Mouse (Mus musculus) embryonic facial prominence, embryonic 13.5 days (tissue): ENCODE measurements around the gene Lsm11. TPM values are rescaled to one million over a fixed set of nuclear protein-coding genes. Genes with fewer than 3 reads are reported as not detected.

Experiments used
- ATAC-seq: fragments of 200-750 bp; cut with Nextera tagmentation; 2 replicates; pipeline ENCODE4 v1.8.0; 2017; ENCODE audit warnings: low read depth; ENCODE audit not compliant: insufficient number of reproducible peaks, insufficient read depth, low FRiP score, low TSS enrichment
- H3K27ac ChIP-seq: fragments of 300-500 bp; sonication (generic); 2 replicates; pipeline ENCODE4 v1.5.1; 2015; ENCODE audit warnings: moderate library complexity, mild to moderate bottlenecking, inconsistent platforms
- H3K27me3 ChIP-seq: fragments of 300-500 bp; sonication (generic); 2 replicates; pipeline ENCODE4 v1.6.1; 2015; ENCODE audit warnings: mild to moderate bottlenecking, inconsistent platforms
- H3K36me3 ChIP-seq: fragments of 300-500 bp; sonication (generic); 2 replicates; pipeline ENCODE4 v1.6.1; 2015; ENCODE audit warnings: mild to moderate bottlenecking, inconsistent platforms
- H3K4me1 ChIP-seq: fragments of 300-500 bp; sonication (generic); 2 replicates; pipeline ENCODE4 v1.6.1; 2015; ENCODE audit warnings: inconsistent platforms
- H3K4me2 ChIP-seq: fragments of 300-500 bp; sonication (generic); 2 replicates; pipeline ENCODE4 v1.6.1; 2015; ENCODE audit warnings: moderate library complexity, mild to moderate bottlenecking, inconsistent platforms
- H3K4me3 ChIP-seq: fragments of 300-500 bp; sonication (generic); 2 replicates; pipeline ENCODE4 v1.5.1; 2015; ENCODE audit warnings: mild to moderate bottlenecking, inconsistent platforms
- H3K9ac ChIP-seq: fragments of 300-500 bp; sonication (generic); 2 replicates; pipeline ENCODE4 v1.6.1; 2015; ENCODE audit warnings: mild to moderate bottlenecking, inconsistent platforms
- H3K9me3 ChIP-seq: fragments of 300-500 bp; sonication (generic); 2 replicates; pipeline ENCODE4 v1.6.1; 2016; ENCODE audit warnings: inconsistent platforms
- WGBS: fragments of 180-500 bp; shearing (Covaris S2); methylation state at CpG from one replicate; pipeline ENCODE4 v1.1.7; 2015; ENCODE audit warnings: mixed read lengths; 5-methylcytosine and 5-hydroxymethylcytosine counted together
- polyA plus RNA-seq: library from polyadenylated mRNA; unstranded; fragments of >200 nt; fragmentation: Nextera tagmentation; extraction: Ambion mirVana; gene quantifications from 2 replicates; pipeline ENCODE4 v1.2.1, GENCODE M21; 2015

Lsm11 gene
- 5.4 and 7.0 TPM in 2 replicates for polyA plus RNA-seq

DNA sequence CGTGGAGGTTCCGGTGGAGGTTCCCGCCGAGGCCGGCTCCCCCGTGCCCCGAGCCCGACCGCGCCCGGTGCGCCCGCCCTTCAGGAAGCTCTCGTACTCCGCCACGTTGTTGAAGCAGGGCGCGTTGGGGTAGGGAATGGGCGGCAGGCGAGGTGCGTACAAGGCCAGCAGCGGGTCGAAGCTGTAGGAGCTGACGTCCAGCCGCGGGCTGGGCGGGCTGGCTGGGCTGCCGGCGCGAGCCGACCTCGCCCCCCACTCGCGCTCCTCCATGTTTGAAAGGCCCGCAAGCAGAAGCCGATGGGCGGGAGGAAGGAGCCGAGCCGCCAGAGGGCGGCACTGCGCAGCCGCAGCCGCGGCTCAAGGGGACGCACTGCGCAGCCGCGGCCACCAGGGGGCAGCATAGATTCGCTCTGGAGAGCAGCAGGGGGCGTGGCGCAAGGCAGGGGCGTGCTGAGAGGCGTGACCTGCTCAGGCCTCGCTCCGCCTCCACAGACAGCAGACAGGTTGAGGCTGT is at the start of gene Lsm11:
Gene Lsm11 (minus strand): TSS at position 293 of the 514 bp plus-strand sequence.
- H3K4me3 ChIP-seq: peak within 1 kb of the TSS; percentile 90
- H3K4me1 ChIP-seq: peaks cover 12% of the 10 kb centered on the region
- under 1% methylated on average over 48 of the region's 55 CpGs for WGBS
- peak; percentile 86 for ATAC-seq
- peak within 1 kb of the TSS; percentile 57; the same call in 1 of the 2 replicates for H3K27ac ChIP-seq
- H3K9me3 ChIP-seq: no peaks in the 10 kb centered on the region
- peak within 1 kb of the TSS; percentile 87 for H3K4me2 ChIP-seq
- peak within 1 kb of the TSS; percentile 89 for H3K9ac ChIP-seq
- H3K36me3 ChIP-seq: peaks cover 22% of the 10 kb centered on the region
- H3K27me3 ChIP-seq: no peaks in the 10 kb centered on the region

DNA sequence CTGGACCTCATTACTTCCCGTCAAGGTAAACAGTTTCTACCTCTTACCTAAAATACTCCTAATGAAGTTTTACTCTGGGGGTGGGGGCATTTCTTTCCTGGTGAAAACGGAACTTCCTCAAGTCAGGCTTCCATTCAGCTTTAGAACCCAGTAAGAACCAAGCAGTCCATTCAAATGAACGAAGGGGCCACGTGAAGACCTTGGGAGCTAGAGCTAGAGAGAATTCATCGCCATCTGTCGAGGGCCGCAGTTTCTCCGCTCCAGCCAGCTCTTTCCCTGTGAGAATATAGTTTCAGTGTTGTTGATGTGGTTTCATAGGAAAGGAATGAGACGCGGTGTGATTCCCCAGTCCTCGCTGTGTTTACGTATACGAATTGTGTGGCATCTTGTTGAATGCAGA is 47.4 kb upstream of the Lsm11 start:
- peak overlapping the region; percentile 61 for H3K9ac ChIP-seq
- WGBS: 49% methylated on average over 13 of the region's 13 CpGs
- no peaks in the 10 kb centered on the region for H3K9me3 ChIP-seq
- no peak overlapping the region for H3K27ac ChIP-seq
- no peaks in the 10 kb centered on the region for H3K36me3 ChIP-seq
- peak overlapping the region; percentile 29 for H3K4me3 ChIP-seq
- H3K4me2 ChIP-seq: peak overlapping the region; percentile 61
- peaks cover 5% of the 10 kb centered on the region; the same call in 1 of the 2 replicates for H3K27me3 ChIP-seq
- ATAC-seq: no peak
- H3K4me1 ChIP-seq: peaks cover 3% of the 10 kb centered on the region; the same call in 1 of the 2 replicates

DNA sequence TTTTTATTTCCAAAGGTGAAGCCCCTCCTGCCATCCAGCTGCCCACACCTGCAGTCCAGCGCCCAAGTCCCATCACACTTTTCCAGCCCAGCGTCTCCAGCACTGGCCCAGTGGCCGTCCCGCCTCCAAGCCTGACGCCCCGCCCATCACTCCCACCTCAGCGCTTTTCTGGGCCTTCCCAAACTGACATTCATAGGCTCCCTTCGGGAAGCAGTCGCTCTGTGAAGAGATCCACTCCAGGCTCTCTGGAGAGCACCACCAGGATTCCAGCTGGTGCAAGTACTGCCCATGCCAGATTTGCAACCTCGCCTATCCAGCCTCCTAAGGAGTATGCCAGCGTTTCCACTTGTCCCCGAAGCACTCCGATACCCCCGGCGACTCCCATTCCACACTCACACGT is 46.9 kb upstream of the Lsm11 start:
- Histone ChIP-seq H3K4me3 (peak overlapping the region; percentile 29), H3K27ac (no peak overlapping the region), H3K36me3 (no peaks in the 10 kb centered on the region), H3K9ac (peak overlapping the region; percentile 61), H3K27me3 (peaks cover 5% of the 10 kb centered on the region; the same call in 1 of the 2 replicates), H3K4me2 (peak overlapping the region; percentile 61), H3K4me1 (peaks cover 3% of the 10 kb centered on the region; the same call in 1 of the 2 replicates), H3K9me3 (no peaks in the 10 kb centered on the region)
- 12% methylated on average over 16 of the region's 16 CpGs for WGBS
- no peak for ATAC-seq

DNA sequence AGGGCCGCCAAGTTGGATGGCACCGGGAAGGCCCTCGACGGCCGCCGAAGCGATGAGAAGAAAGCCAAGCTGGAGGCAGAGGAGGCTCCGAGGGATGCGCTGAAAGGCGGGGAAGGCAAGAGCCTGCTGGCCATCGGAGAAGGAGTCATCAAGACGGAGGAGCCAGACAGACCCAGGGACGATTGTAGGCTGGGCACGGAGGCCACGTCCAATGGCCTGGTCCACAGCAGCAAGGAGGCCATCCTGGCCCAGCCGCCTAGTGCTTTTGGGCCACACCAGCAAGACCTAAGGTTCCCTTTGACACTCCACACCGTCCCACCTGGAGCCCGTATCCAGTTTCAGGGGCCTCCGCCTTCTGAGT is 36.1 kb upstream of the Lsm11 start:
- Histone ChIP-seq H3K27me3 (peaks cover 4% of the 10 kb centered on the region; the same call in 1 of the 2 replicates), H3K9me3 (peaks cover 6% of the 10 kb centered on the region), H3K4me2 (peak overlapping the region; percentile 81), H3K27ac (peak overlapping the region; percentile 39), H3K36me3 (no peaks in the 10 kb centered on the region), H3K4me3 (peak overlapping the region; percentile 67), H3K9ac (peak overlapping the region; percentile 82), H3K4me1 (peaks cover 3% of the 10 kb centered on the region; the same call in 1 of the 2 replicates)
- ATAC-seq: no peak
- WGBS: 48% methylated on average over 19 of the region's 19 CpGs

DNA sequence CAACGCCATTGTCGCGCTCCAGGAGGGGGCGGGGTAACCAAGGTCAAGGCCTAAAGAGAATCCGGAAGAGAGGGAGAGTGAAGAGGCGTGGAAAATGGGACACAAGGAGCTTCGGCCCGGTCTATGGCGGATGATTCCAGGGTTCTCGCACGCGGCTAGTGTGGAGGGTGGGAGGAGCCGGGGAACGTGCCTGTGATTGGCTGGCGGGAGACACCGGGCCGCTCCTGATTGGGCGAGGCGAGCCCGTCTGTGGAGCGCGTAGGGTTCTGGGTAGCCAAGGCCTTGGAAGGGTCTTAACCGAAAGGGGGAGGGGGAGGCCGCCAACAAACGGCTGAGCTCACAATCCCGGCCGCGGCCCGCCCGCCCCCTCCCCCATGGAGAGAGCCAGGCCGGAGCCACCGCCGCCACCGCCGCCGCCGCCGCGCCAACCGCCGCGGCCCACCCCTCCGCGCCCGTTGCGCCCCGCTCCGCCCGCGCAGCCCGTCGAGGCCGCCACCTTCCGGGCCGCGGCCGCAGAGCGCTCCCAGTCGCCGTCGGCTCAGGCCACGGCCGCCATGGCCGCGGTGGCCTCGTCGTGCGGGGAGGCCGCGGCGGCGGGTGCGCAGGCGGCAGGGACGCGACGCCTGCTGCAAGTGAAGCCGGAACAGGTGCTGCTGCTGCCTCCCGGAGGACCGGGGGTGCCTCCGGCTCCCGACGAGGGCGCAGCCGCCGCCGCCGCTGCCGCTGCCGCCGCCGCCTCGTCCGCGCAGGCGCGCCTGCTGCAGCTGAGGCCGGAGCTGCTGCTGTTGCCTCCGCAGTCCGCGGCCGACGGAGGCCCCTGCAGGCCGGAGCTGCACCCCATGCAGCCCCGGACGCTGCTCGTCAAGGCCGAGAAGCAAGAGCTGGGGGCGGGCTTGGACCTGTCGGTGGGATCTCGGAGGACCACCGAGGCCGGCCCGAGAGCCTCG is 35.5 kb upstream of the Lsm11 start, which contains the start of gene Sox30:
Gene Sox30 (plus strand): TSS at position 365 of the 947 bp plus-strand sequence.
- Histone ChIP-seq H3K9ac (peak within 1 kb of the TSS; percentile 82), H3K4me2 (peak within 1 kb of the TSS; percentile 81), H3K36me3 (no peaks in the 10 kb centered on the region), H3K4me3 (peak within 1 kb of the TSS; percentile 67), H3K9me3 (peaks cover 6% of the 10 kb centered on the region), H3K4me1 (peaks cover 3% of the 10 kb centered on the region; the same call in 1 of the 2 replicates), H3K27ac (peak within 1 kb of the TSS; percentile 39), H3K27me3 (peaks cover 4% of the 10 kb centered on the region; the same call in 1 of the 2 replicates)
- WGBS: 14% methylated on average over 78 of the region's 115 CpGs
- ATAC-seq: peak; percentile 87

DNA sequence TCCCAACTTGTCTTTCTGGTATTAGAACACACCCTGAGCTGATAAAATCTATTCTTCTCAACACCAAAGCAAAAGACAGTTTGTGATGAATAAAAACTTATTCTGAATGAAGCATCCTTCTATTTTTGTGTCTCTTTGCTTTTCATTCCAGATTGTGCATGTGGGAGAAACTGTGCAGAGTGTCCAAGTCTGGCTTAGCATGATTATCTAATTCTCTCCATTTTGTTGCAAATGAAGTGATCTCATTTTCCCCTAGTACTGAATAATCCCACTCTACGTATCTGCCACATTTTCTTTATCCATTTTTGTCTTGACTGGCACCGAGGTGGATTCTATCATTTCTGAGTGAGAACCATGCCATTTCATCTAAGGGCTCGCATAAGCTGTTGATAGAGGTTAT is 31.3 kb upstream of the Lsm11 start:
- Histone ChIP-seq H3K9me3 (peaks cover 6% of the 10 kb centered on the region), H3K4me3 (no peak overlapping the region), H3K36me3 (no peaks in the 10 kb centered on the region), H3K9ac (no peak overlapping the region), H3K4me2 (no peak overlapping the region), H3K4me1 (peaks cover 7% of the 10 kb centered on the region; the same call in 1 of the 2 replicates), H3K27me3 (peaks cover 3% of the 10 kb centered on the region; the same call in 1 of the 2 replicates), H3K27ac (no peak overlapping the region)
- WGBS: 80% methylated on average over 3 of the region's 3 CpGs
- ATAC-seq: no peak

DNA sequence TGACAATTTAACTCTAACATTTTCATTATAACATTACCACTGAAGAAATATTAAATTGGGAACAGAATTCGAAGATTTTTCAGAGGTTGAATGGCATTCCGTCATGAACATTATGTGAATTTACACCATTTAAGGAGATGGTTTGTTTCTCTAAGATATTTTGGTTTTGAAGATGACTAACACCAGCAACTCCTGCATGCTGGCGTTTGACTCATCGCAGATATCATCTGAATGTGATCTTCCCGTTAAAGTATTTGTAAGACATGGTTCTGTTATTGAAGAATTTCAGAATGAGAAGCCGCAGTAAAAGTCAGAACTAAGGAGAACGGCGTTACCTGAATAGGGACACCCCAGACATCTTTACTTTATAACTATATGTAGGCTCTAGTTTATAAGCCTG is 29.7 kb upstream of the Lsm11 start:
- Histone ChIP-seq H3K27ac (no peak overlapping the region), H3K27me3 (no peaks in the 10 kb centered on the region), H3K4me1 (peaks cover 3% of the 10 kb centered on the region; the same call in 1 of the 2 replicates), H3K4me3 (no peak overlapping the region), H3K4me2 (no peak overlapping the region), H3K36me3 (no peaks in the 10 kb centered on the region), H3K9ac (no peak overlapping the region), H3K9me3 (peaks cover under 1% of the 10 kb centered on the region; the same call in 1 of the 2 replicates)
- no peak for ATAC-seq
- WGBS: 84% methylated on average over 8 of the region's 8 CpGs

DNA sequence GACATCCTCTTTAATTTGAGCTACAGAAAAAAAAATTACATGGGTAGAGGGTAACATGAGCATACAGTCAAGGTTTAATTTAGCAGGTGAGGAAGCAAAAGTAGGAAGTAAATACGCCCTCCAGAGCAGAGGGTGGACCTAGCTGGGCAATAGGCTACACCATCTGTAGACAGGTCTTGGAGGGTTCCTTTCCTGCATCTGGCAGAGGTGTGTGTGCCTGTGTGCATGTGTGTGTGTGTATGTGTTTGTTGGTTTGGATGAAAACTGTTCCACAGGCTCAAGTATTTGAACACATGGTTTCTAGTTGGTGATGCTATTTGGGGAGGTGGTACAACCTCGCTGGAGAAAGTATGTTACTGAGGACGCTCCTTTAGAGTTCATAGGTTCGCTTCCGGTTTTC is 28.9 kb upstream of the Lsm11 start:
- Histone ChIP-seq H3K27me3 (no peaks in the 10 kb centered on the region), H3K36me3 (no peaks in the 10 kb centered on the region), H3K9ac (no peak overlapping the region), H3K4me2 (no peak overlapping the region), H3K27ac (no peak overlapping the region), H3K4me3 (no peak overlapping the region), H3K9me3 (no peaks in the 10 kb centered on the region), H3K4me1 (peaks cover 3% of the 10 kb centered on the region; the same call in 1 of the 2 replicates)
- WGBS: 71% methylated on average over 5 of the region's 5 CpGs
- no peak for ATAC-seq

DNA sequence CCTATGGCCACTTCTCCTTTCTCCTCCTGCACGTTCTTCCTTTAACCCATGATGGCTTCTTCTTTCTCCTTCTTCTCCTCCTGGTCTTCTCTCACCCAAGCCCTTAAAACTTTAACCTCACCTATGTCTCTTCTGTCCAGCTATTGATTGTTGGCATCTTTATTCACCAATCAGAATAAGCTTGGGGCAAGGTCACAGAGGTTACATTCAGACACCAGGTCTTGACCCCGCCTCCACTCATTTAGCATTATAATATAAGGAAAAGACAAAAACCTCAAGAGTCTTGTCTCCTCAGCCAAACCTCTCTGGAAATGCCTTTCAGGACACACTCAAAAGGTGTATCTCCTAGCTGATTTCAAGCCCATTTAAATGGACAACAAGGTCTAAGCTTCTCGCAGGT is 23.7 kb upstream of the Lsm11 start:
- ATAC-seq: no peak
- H3K9me3 ChIP-seq: no peaks in the 10 kb centered on the region
- H3K4me3 ChIP-seq: no peak overlapping the region
- no peaks in the 10 kb centered on the region for H3K27me3 ChIP-seq
- H3K9ac ChIP-seq: no peak overlapping the region
- 89% methylated on average over 3 of the region's 3 CpGs for WGBS
- H3K27ac ChIP-seq: no peak overlapping the region
- no peak overlapping the region for H3K4me2 ChIP-seq
- H3K36me3 ChIP-seq: no peaks in the 10 kb centered on the region
- peaks cover 3% of the 10 kb centered on the region; the same call in 1 of the 2 replicates for H3K4me1 ChIP-seq

DNA sequence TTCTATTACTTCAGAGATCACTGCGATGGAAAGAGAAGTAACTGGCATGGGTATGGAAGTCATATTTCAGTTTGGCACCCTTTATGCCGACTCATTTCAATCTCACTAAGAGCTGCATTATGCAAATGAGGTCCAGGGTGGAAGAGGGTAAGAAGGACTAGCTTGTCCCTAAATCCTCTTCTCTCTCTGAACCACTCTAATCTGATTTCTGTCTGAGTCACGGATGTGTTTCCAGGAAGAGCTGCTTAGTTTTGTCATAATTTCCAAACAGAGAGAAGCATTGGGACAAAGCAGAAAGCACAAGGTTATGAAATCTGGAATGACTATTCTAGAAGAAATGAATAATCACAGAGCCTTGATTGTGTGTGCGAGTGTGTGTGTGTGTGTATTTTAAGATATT is 22.2 kb upstream of the Lsm11 start:
- Histone ChIP-seq H3K27ac (no peak overlapping the region), H3K4me2 (no peak overlapping the region), H3K36me3 (no peaks in the 10 kb centered on the region), H3K9ac (no peak overlapping the region), H3K27me3 (no peaks in the 10 kb centered on the region), H3K9me3 (no peaks in the 10 kb centered on the region), H3K4me1 (no peaks in the 10 kb centered on the region), H3K4me3 (no peak overlapping the region)
- ATAC-seq: no peak
- 84% methylated on average over 4 of the region's 4 CpGs for WGBS

DNA sequence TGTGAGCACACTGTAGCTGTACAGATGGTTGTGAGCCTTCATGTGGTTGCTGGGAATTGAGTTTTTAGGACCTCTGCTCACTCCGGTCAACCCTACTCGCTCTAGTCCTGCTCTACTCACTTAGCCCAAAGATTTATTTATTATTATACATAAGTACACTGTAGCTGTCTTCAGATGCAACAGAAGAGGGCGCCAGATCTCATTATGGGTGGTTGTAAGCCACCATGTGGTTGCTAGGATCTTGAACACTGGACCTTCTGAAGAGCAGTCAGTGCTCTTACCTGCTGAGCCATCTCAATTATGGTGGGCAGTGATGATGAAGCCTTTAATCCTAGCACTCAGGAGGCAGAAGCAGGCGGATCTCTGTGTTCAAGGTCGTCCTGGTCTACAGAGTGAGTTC is 15.3 kb upstream of the Lsm11 start:
- no peaks in the 10 kb centered on the region for H3K9me3 ChIP-seq
- H3K4me1 ChIP-seq: no peaks in the 10 kb centered on the region
- H3K36me3 ChIP-seq: no peaks in the 10 kb centered on the region
- no peak overlapping the region for H3K4me2 ChIP-seq
- no peak overlapping the region for H3K27ac ChIP-seq
- H3K4me3 ChIP-seq: no peak overlapping the region
- WGBS: 83% methylated on average over 5 of the region's 5 CpGs
- no peak for ATAC-seq
- H3K9ac ChIP-seq: no peak overlapping the region
- no peaks in the 10 kb centered on the region for H3K27me3 ChIP-seq
